Mouse (Mus musculus) cerebellum, adult (tissue): ENCODE measurements at regions not wholly inside any gene's neighbourhood (a gene's known extent, or its start where the extent isn't known, plus 50 kb on each side); places are given as distances from the start of the nearest gene placed in this dataset.

ENCODE experiments used
- ATAC-seq: cut with Nextera tagmentation; 2 replicates; pipeline ENCODE4 v1.9.2; 2017; ENCODE audit warnings: mild to moderate bottlenecking, moderate library complexity, mixed read lengths; ENCODE audit not compliant: insufficient number of reproducible peaks, low FRiP score, low TSS enrichment

GRCm38 (mm10) chr1:52305679-52306632 is 72.9 kb upstream of the Gls start:
- ATAC-seq: no peak

- ATAC-seq: peak; percentile 88
Measured at GRCm38 (mm10) chr1:52302557-52302956, 69.5 kb upstream of the Gls start.

- ATAC-seq: no peak
Measured at GRCm38 (mm10) chr1:52301266-52301665, 68.2 kb upstream of the Gls start.

DNA sequence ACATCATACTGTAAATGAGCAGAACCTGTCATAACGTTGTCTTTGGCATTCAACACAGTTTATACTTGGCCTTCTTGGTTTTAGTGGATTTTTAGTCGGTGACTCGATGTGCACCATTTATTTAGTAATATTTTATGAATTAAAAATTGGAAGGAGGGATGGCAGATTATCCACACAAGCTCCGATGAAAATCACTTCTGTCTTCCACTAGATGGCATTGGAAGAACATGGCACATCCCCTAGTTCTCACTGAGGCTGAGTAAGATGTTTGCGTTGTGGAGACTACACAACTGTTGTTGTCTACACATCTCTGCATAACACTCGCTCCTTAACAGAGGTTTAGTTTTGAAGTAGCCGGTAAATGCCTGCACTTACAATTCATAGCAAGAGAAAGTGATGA is 66.5 kb upstream of the Gls start:
- no peak for ATAC-seq

DNA sequence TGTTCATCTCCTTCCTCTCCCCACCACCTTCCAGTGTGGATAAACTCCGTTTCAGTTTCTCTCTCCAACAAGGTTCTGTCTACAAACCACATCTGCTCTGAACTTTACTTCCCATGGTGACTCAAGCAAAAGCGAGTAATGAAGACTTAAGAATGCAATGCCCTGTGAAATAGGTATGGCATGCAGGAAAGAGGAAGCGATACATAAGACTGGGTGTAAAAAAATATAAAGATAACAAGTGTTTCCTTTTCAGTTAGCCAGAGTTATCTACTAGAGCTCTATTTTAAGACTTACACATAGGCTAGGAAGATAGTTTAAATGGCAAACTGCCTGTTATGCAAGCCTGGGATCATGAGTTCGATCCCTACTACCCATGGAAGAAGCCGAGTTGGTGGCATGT is 65.3 kb upstream of the Gls start:
- ATAC-seq: no peak

DNA sequence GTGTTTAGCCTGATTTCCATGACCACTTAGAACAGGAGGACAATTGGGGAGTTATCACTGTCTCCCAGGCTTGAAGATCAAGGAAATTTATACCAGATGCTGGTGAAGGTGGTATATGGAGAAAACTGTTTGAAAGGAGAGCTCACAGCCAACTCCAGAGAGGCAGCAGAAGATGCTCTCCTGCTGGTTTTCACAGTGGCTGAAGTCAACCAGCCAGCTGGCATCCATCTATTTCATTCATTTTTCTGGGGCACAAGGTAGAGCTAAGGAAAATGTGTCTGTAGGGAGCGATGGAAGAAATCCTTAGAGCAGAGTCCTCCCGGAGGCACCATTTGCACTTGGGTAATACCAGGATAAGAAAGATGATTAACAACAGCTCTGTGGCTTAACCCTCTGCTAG is 63.1 kb upstream of the Gls start:
- no peak for ATAC-seq

DNA sequence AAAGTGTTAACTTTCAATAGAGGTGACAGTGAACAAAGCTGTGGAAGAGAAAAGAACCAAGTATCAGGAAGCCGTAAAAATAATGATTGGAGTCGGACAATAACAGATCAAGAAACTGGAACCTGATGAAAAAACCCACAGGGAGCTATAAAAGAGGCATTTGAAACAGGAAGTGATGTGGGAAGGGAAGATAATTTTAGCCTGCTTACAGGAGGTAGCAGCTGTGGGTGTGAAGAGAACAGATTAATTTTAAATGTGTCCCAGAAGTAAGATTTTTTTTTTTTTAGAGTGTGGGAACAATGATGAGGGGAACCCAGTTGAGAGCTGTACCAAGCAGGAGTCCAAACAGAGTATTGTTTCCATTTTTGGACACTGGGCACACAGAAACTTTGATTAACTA is 61.5 kb upstream of the Gls start:
- no peak for ATAC-seq

- ATAC-seq: no peak
Measured at GRCm38 (mm10) chr1:52293393-52294099, 60.5 kb upstream of the Gls start.
